Mouse (Mus musculus): ENCODE data around the gene Lsm10. TPM values are rescaled to one million over a fixed set of nuclear protein-coding genes. Genes with fewer than 3 reads are reported as not detected.
A peak's percentile ranks its signal among the peaks of the same experiment; 100 is the strongest.

The Lsm10 gene
- polyA plus RNA-seq, 1 experiment from 2014 or later: 54.1 TPM

- no peak overlapping the region for H3K4me3 ChIP-seq (ENCODE audit: low read depth, low read length)
- DNase-seq (ENCODE audit: low spot score) (no peak), ATAC-seq (ENCODE audit: low read depth) (no peak)
- H3K27me3 ChIP-seq (replicated peaks; ENCODE audit: control insufficient read depth, insufficient read depth, low read length): no peaks in the 10 kb centered on the region
- H3K36me3 ChIP-seq (ENCODE audit: control insufficient read depth, insufficient read depth, low read length): no peaks in the 10 kb centered on the region
- no peaks in the 10 kb centered on the region for H3K4me1 ChIP-seq (ENCODE audit: control insufficient read depth, insufficient read depth, low read length)
- WGBS: 83% methylated on average over 7 of the region's 7 CpGs
- no peaks in the 10 kb centered on the region for H3K9me3 ChIP-seq (ENCODE audit: control insufficient read depth, low read length)
- no peak overlapping the region for H3K4me2 ChIP-seq (ENCODE audit: low read depth, low read length)
- H3K9ac ChIP-seq (ENCODE audit: low read depth, low read length): no peak overlapping the region
- no peak overlapping the region for H3K27ac ChIP-seq (replicated peaks; ENCODE audit: low read depth, low read length)
These were observed 31.2 kb upstream of the Lsm10 start for GRCm38 (mm10) chr4:126065241-126065640.

- Histone ChIP-seq H3K9me3 (ENCODE audit: control insufficient read depth, low read length) (no peaks in the 10 kb centered on the region), H3K27ac (replicated peaks; ENCODE audit: low read depth, low read length) (no peak overlapping the region), H3K4me1 (ENCODE audit: control insufficient read depth, insufficient read depth, low read length) (no peaks in the 10 kb centered on the region), H3K36me3 (ENCODE audit: control insufficient read depth, insufficient read depth, low read length) (no peaks in the 10 kb centered on the region), H3K4me2 (ENCODE audit: low read depth, low read length) (no peak overlapping the region), H3K4me3 (ENCODE audit: low read depth, low read length) (no peak overlapping the region), H3K27me3 (replicated peaks; ENCODE audit: control insufficient read depth, insufficient read depth, low read length) (no peaks in the 10 kb centered on the region), H3K9ac (ENCODE audit: low read depth, low read length) (no peak overlapping the region)
- DNase-seq (ENCODE audit: low spot score) (peak; percentile 17), ATAC-seq (ENCODE audit: low read depth) (no peak)
- WGBS: 63% methylated on average over 15 of the region's 15 CpGs
These were observed 28.9 kb upstream of the Lsm10 start for GRCm38 (mm10) chr4:126067401-126068077.

GRCm38 (mm10) chr4:126068842-126069241 is 27.6 kb upstream of the Lsm10 start:
- Histone ChIP-seq H3K4me1 (ENCODE audit: control insufficient read depth, insufficient read depth, low read length) (no peaks in the 10 kb centered on the region), H3K9me3 (ENCODE audit: control insufficient read depth, low read length) (no peaks in the 10 kb centered on the region), H3K27me3 (replicated peaks; ENCODE audit: control insufficient read depth, insufficient read depth, low read length) (no peaks in the 10 kb centered on the region), H3K27ac (replicated peaks; ENCODE audit: low read depth, low read length) (no peak overlapping the region), H3K9ac (ENCODE audit: low read depth, low read length) (no peak overlapping the region), H3K4me3 (ENCODE audit: low read depth, low read length) (no peak overlapping the region), H3K36me3 (ENCODE audit: control insufficient read depth, insufficient read depth, low read length) (0 out of 2 replicates have a peak, but pooled peaks cover 1% of the 10 kb centered on the region), H3K4me2 (ENCODE audit: low read depth, low read length) (no peak overlapping the region)
- no peak for ATAC-seq (ENCODE audit: low read depth)
- WGBS: 81% methylated on average over 6 of the region's 6 CpGs
- no peak for DNase-seq (ENCODE audit: low spot score)

GRCm38 (mm10) chr4:126077833-126078232 is 18.6 kb upstream of the Lsm10 start:
- H3K27ac ChIP-seq (replicated peaks; ENCODE audit: low read depth, low read length): no peak overlapping the region
- ATAC-seq (ENCODE audit: low read depth) (no peak), DNase-seq (ENCODE audit: low spot score) (no peak)
- WGBS: 77% methylated on average over 6 of the region's 6 CpGs
- no peak overlapping the region for H3K4me2 ChIP-seq (ENCODE audit: low read depth, low read length)
- H3K27me3 ChIP-seq (replicated peaks; ENCODE audit: control insufficient read depth, insufficient read depth, low read length): no peaks in the 10 kb centered on the region
- H3K4me1 ChIP-seq (ENCODE audit: control insufficient read depth, insufficient read depth, low read length): no peaks in the 10 kb centered on the region
- H3K36me3 ChIP-seq (ENCODE audit: control insufficient read depth, insufficient read depth, low read length): peaks cover 11% of the 10 kb centered on the region; the same call in 1 of the 2 replicates
- no peak overlapping the region for H3K9ac ChIP-seq (ENCODE audit: low read depth, low read length)
- no peaks in the 10 kb centered on the region for H3K9me3 ChIP-seq (ENCODE audit: control insufficient read depth, low read length)
- H3K4me3 ChIP-seq (ENCODE audit: low read depth, low read length): no peak overlapping the region

GRCm38 (mm10) chr4:126079266-126079665 is 17.2 kb upstream of the Lsm10 start:
- DNase-seq (ENCODE audit: low spot score) (no peak), ATAC-seq (ENCODE audit: low read depth) (no peak)
- Histone ChIP-seq H3K27ac (replicated peaks; ENCODE audit: low read depth, low read length) (no peak overlapping the region), H3K9ac (ENCODE audit: low read depth, low read length) (no peak overlapping the region), H3K4me2 (ENCODE audit: low read depth, low read length) (no peak overlapping the region), H3K27me3 (replicated peaks; ENCODE audit: control insufficient read depth, insufficient read depth, low read length) (no peaks in the 10 kb centered on the region), H3K4me3 (ENCODE audit: low read depth, low read length) (no peak overlapping the region), H3K36me3 (ENCODE audit: control insufficient read depth, insufficient read depth, low read length) (peaks cover 11% of the 10 kb centered on the region), H3K4me1 (ENCODE audit: control insufficient read depth, insufficient read depth, low read length) (no peaks in the 10 kb centered on the region), H3K9me3 (ENCODE audit: control insufficient read depth, low read length) (no peaks in the 10 kb centered on the region)
- 85% methylated on average over 4 of the region's 4 CpGs for whole genome bisulfite sequencing

GRCm38 (mm10) chr4:126081601-126082000 is 14.8 kb upstream of the Lsm10 start:
- ATAC-seq (ENCODE audit: low read depth): no peak
- 96% methylated on average over 1 of the region's 1 CpGs for WGBS

GRCm38 (mm10) chr4:126083021-126083420 is 13.4 kb upstream of the Lsm10 start:
- 94% methylated on average over 9 of the region's 9 CpGs for WGBS
- H3K36me3 ChIP-seq (ENCODE audit: control insufficient read depth, insufficient read depth, low read length): peaks cover 11% of the 10 kb centered on the region
- ATAC-seq (ENCODE audit: low read depth): no peak

More at GRCm38 (mm10) chr4:126081601-126082000, 14.8 kb upstream of the Lsm10 start:
- no peaks in the 10 kb centered on the region for H3K4me1 ChIP-seq (ENCODE audit: control insufficient read depth, insufficient read depth, low read length)
- no peak overlapping the region for H3K4me2 ChIP-seq (ENCODE audit: low read depth, low read length)
- no peaks in the 10 kb centered on the region for H3K27me3 ChIP-seq (replicated peaks; ENCODE audit: control insufficient read depth, insufficient read depth, low read length)
- H3K9me3 ChIP-seq (ENCODE audit: control insufficient read depth, low read length): no peaks in the 10 kb centered on the region
- H3K36me3 ChIP-seq (ENCODE audit: control insufficient read depth, insufficient read depth, low read length): peaks cover 11% of the 10 kb centered on the region
- H3K4me3 ChIP-seq (ENCODE audit: low read depth, low read length): no peak overlapping the region
- no peak for DNase-seq (ENCODE audit: low spot score)
- no peak overlapping the region for H3K9ac ChIP-seq (ENCODE audit: low read depth, low read length)
- H3K27ac ChIP-seq (replicated peaks; ENCODE audit: low read depth, low read length): no peak overlapping the region

GRCm38 (mm10) chr4:126084382-126084781 is 12.0 kb upstream of the Lsm10 start:
- H3K27me3 ChIP-seq (replicated peaks; ENCODE audit: control insufficient read depth, insufficient read depth, low read length): no peaks in the 10 kb centered on the region
- no peak overlapping the region for H3K9ac ChIP-seq (ENCODE audit: low read depth, low read length)
- ATAC-seq (ENCODE audit: low read depth) (no peak), DNase-seq (ENCODE audit: low spot score) (no peak)
- H3K27ac ChIP-seq (replicated peaks; ENCODE audit: low read depth, low read length): no peak overlapping the region
- no peaks in the 10 kb centered on the region for H3K9me3 ChIP-seq (ENCODE audit: control insufficient read depth, low read length)
- no peak overlapping the region for H3K4me2 ChIP-seq (ENCODE audit: low read depth, low read length)
- no peak overlapping the region for H3K4me3 ChIP-seq (ENCODE audit: low read depth, low read length)
- H3K36me3 ChIP-seq (ENCODE audit: control insufficient read depth, insufficient read depth, low read length): peaks cover 11% of the 10 kb centered on the region
- H3K4me1 ChIP-seq (ENCODE audit: control insufficient read depth, insufficient read depth, low read length): no peaks in the 10 kb centered on the region
- WGBS: 58% methylated on average over 8 of the region's 8 CpGs

More at GRCm38 (mm10) chr4:126083021-126083420, 13.4 kb upstream of the Lsm10 start:
- H3K4me3 ChIP-seq (ENCODE audit: low read depth, low read length): no peak overlapping the region
- no peaks in the 10 kb centered on the region for H3K27me3 ChIP-seq (replicated peaks; ENCODE audit: control insufficient read depth, insufficient read depth, low read length)
- no peak overlapping the region for H3K4me2 ChIP-seq (ENCODE audit: low read depth, low read length)
- no peak overlapping the region for H3K9ac ChIP-seq (ENCODE audit: low read depth, low read length)
- no peaks in the 10 kb centered on the region for H3K9me3 ChIP-seq (ENCODE audit: control insufficient read depth, low read length)
- no peak overlapping the region for H3K27ac ChIP-seq (replicated peaks; ENCODE audit: low read depth, low read length)
- DNase-seq (ENCODE audit: low spot score): no peak
- H3K4me1 ChIP-seq (ENCODE audit: control insufficient read depth, insufficient read depth, low read length): no peaks in the 10 kb centered on the region

GRCm38 (mm10) chr4:126085996-126086576 is 10.3 kb upstream of the Lsm10 start:
- Histone ChIP-seq H3K4me2 (ENCODE audit: low read depth, low read length) (no peak overlapping the region), H3K27me3 (replicated peaks; ENCODE audit: control insufficient read depth, insufficient read depth, low read length) (no peaks in the 10 kb centered on the region), H3K9me3 (ENCODE audit: control insufficient read depth, low read length) (no peaks in the 10 kb centered on the region), H3K9ac (ENCODE audit: low read depth, low read length) (no peak overlapping the region; the same call in 1 of the 2 replicates), H3K27ac (replicated peaks; ENCODE audit: low read depth, low read length) (peak overlapping the region; percentile 52), H3K4me1 (ENCODE audit: control insufficient read depth, insufficient read depth, low read length) (no peaks in the 10 kb centered on the region), H3K4me3 (ENCODE audit: low read depth, low read length) (no peak overlapping the region), H3K36me3 (ENCODE audit: control insufficient read depth, insufficient read depth, low read length) (peaks cover 11% of the 10 kb centered on the region)
- ATAC-seq (ENCODE audit: low read depth): peak; percentile 86
- DNase-seq (ENCODE audit: low spot score): peak; percentile 91
- 30% methylated on average over 6 of the region's 7 CpGs for WGBS

Data from embryonic facial prominence, embryonic 14.5 days (tissue).